Comparison of ENCODE assay signal across 17 mouse cellular contexts in genomic region chr6:38980921-38981715, GRCm38 (mm10).
A peak's percentile ranks its signal among the peaks of the same experiment; 100 is the strongest.
DNase-seq lines count a peak whose midpoint lies in the region; ATAC-seq and TF ChIP-seq lines count a peak whose summit lies in the region.
"Had no signal": no experiment of that assay in that cellular context is flagged by ENCODE, and none has a peak within 500 bp of the region (broad histone marks: within the 10 kb centered on the region; RNA-seq: fewer than 3 reads in every experiment).

No protein-coding gene starts in this region.

- H3K4me1 ChIP-seq in kidney, embryonic 14.5 days (ENCODE audit: control insufficient read depth, insufficient read depth, low read length) = peaks cover 4% of the 10 kb centered on the region; the same call in 1 of the 2 replicates
- peaks cover 5% of the 10 kb centered on the region; the same call in 1 of the 2 replicates for H3K4me1 ChIP-seq in intestine, postnatal 0 days (replicated peaks; ENCODE audit: control insufficient read depth, insufficient read depth, low read length)
- no peaks in the 10 kb centered on the region; the same call in 1 of the 2 replicates for H3K4me1 ChIP-seq in forebrain, embryonic 13.5 days
- H3K4me1 ChIP-seq in cerebellum, adult 2 months (ENCODE audit: control insufficient read depth, insufficient read depth, low read length) = no peaks in the 10 kb centered on the region
- H3K4me1 ChIP-seq: forebrain, embryonic 15.5 days; hindbrain, embryonic 10.5 days; stomach, embryonic 15.5 days had no signal

- H3K27ac ChIP-seq in kidney, embryonic 14.5 days (ENCODE audit: low read depth, low read length) = no peak overlapping the region
- H3K27ac ChIP-seq in intestine, postnatal 0 days (ENCODE audit: low read depth, low read length) = no peak overlapping the region
- H3K27ac ChIP-seq in forebrain, embryonic 13.5 days = no peak overlapping the region
- H3K27ac ChIP-seq in cerebellum, adult 2 months (ENCODE audit: insufficient read depth, low read length) = no peak overlapping the region
- H3K27ac ChIP-seq: forebrain, embryonic 15.5 days; heart, embryonic 10.5 days; hindbrain, embryonic 10.5 days; limb, embryonic 10.5 days; stomach, embryonic 15.5 days had no signal

- no peak for ATAC-seq in kidney, embryonic 14.5 days (ENCODE audit: low FRiP score, low TSS enrichment)
- ATAC-seq in intestine, postnatal 0 days = peak; percentile 40; the same call in 1 of the 2 replicates
- peak; percentile 51; the same call in 1 of the 2 replicates for ATAC-seq in megakaryocyte, adult 5-6 weeks (ENCODE audit: poor library complexity, severe bottlenecking)
- ATAC-seq in forebrain, embryonic 13.5 days = no peak
- ATAC-seq: forebrain, embryonic 15.5 days had no signal

- peak; percentile 71 for DNase-seq in kidney, adult 11 months
- peak; percentile 66 to 84 for DNase-seq in kidney, postnatal 25 days
- DNase-seq in heart, adult 9 months (ENCODE audit: low spot score in 2 of 2) = no peak
- no peak for DNase-seq in cerebellum, adult 2 months
- DNase-seq: adrenal gland, postnatal 25 days; B cell, adult 2 months; midbrain, embryonic 14.5 days; thymus, postnatal 25 days had no signal

- no peak for TF ChIP-seq CTCF in intestine, postnatal 0 days (IDR thresholded peaks at IDR 0.05; ENCODE audit: low read depth)
- no peak for TF ChIP-seq CTCF in cerebellum, adult 2 months (IDR thresholded peaks at IDR 0.05; ENCODE audit: borderline replicate concordance, insufficient read depth, low read depth, low read length)

- 64% methylated on average over 11 of the region's 11 CpGs for WGBS in kidney, embryonic 14.5 days
- 50% methylated on average over 11 of the region's 11 CpGs for WGBS in intestine, postnatal 0 days
- 86% methylated on average over 11 of the region's 11 CpGs for WGBS in forebrain, embryonic 13.5 days
- 84% methylated on average over 11 of the region's 11 CpGs for WGBS in cerebellum, adult 2 months

- no peaks in the 10 kb centered on the region for H3K36me3 ChIP-seq in kidney, embryonic 14.5 days (ENCODE audit: control insufficient read depth, insufficient read depth, low read length)
- H3K36me3 ChIP-seq in intestine, postnatal 0 days (ENCODE audit: control insufficient read depth, insufficient read depth) = no peaks in the 10 kb centered on the region
- H3K36me3 ChIP-seq in forebrain, embryonic 13.5 days (ENCODE audit: poor library complexity, severe bottlenecking) = no peaks in the 10 kb centered on the region
- H3K36me3 ChIP-seq: forebrain, embryonic 15.5 days; heart, embryonic 10.5 days; hindbrain, embryonic 10.5 days; limb, embryonic 10.5 days; stomach, embryonic 15.5 days had no signal

- H3K27me3 ChIP-seq in kidney, embryonic 14.5 days (ENCODE audit: control insufficient read depth, insufficient read depth, low read length) = no peaks in the 10 kb centered on the region
- H3K27me3 ChIP-seq in intestine, postnatal 0 days (replicated peaks; ENCODE audit: control insufficient read depth, insufficient read depth, low read length) = no peaks in the 10 kb centered on the region
- H3K27me3 ChIP-seq in forebrain, embryonic 13.5 days = no peaks in the 10 kb centered on the region
- H3K27me3 ChIP-seq in cerebellum, adult 2 months (ENCODE audit: control insufficient read depth, insufficient read depth, low read length) = no peaks in the 10 kb centered on the region; the same call in 1 of the 2 replicates
- H3K27me3 ChIP-seq: forebrain, embryonic 15.5 days; stomach, embryonic 15.5 days had no signal

- no peak for TF ChIP-seq POLR2A in cerebellum, adult 2 months (IDR thresholded peaks at IDR 0.05; ENCODE audit: borderline replicate concordance, insufficient read depth, low read length)

- no peak overlapping the region for H3K4me3 ChIP-seq in kidney, embryonic 14.5 days (ENCODE audit: low read length)
- H3K4me3 ChIP-seq in intestine, postnatal 0 days (ENCODE audit: low read depth, low read length) = no peak overlapping the region
- no peak overlapping the region for H3K4me3 ChIP-seq in forebrain, embryonic 13.5 days
- no peak overlapping the region for H3K4me3 ChIP-seq in cerebellum, adult 2 months (replicated peaks; ENCODE audit: insufficient read depth, low read depth, low read length)
- H3K4me3 ChIP-seq: forebrain, embryonic 15.5 days; heart, embryonic 10.5 days; hindbrain, embryonic 10.5 days; limb, embryonic 10.5 days; stomach, embryonic 15.5 days had no signal

- no peaks in the 10 kb centered on the region for H3K9me3 ChIP-seq in kidney, embryonic 14.5 days (ENCODE audit: control insufficient read depth, low read length)
- no peaks in the 10 kb centered on the region for H3K9me3 ChIP-seq in intestine, postnatal 0 days (ENCODE audit: control insufficient read depth)
- no peaks in the 10 kb centered on the region for H3K9me3 ChIP-seq in forebrain, embryonic 13.5 days (replicated peaks)
- H3K9me3 ChIP-seq: forebrain, embryonic 15.5 days; heart, embryonic 10.5 days; hindbrain, embryonic 10.5 days; limb, embryonic 10.5 days; stomach, embryonic 15.5 days had no signal

- H3K9ac ChIP-seq in kidney, embryonic 14.5 days (ENCODE audit: low read depth, low read length) = no peak overlapping the region
- no peak overlapping the region for H3K9ac ChIP-seq in intestine, postnatal 0 days (ENCODE audit: low read depth, low read length)
- no peak overlapping the region for H3K9ac ChIP-seq in forebrain, embryonic 13.5 days
- H3K9ac ChIP-seq: forebrain, embryonic 15.5 days; stomach, embryonic 15.5 days had no signal

- H3K4me2 ChIP-seq in kidney, embryonic 14.5 days (replicated peaks; ENCODE audit: low read depth, low read length) = no peak overlapping the region
- no peak overlapping the region for H3K4me2 ChIP-seq in intestine, postnatal 0 days (replicated peaks; ENCODE audit: low read depth)
- H3K4me2 ChIP-seq in forebrain, embryonic 13.5 days = no peak overlapping the region
- H3K4me2 ChIP-seq: forebrain, embryonic 15.5 days; stomach, embryonic 15.5 days had no signal

Comparison
In these comparisons a context has a peak if more than half of its experiments do, and no peak if none do; other contexts are left out.
1. DNase-seq: peak in kidney, adult 11 months (single experiment) and kidney, postnatal 25 days (2 of 2); none in heart, adult 9 months (0 of 2) and cerebellum, adult 2 months (0 of 2).
2. ATAC-seq: peak in intestine, postnatal 0 days (single experiment) and megakaryocyte, adult 5-6 weeks (single experiment); none in kidney, embryonic 14.5 days (single experiment) and forebrain, embryonic 13.5 days (single experiment).